Mouse (Mus musculus): ENCODE results near the gene Plac1.

Plac1 gene

GRCm38 (mm10) chrX:53114994-53115393 is 124.9 kb downstream of the Plac1 start:
- DNase-seq (ENCODE audit: extremely low spot score, low spot score) = no peak

GRCm38 (mm10) chrX:53110142-53110541 is 129.8 kb downstream of the Plac1 start:
- no peak for DNase-seq (ENCODE audit: extremely low spot score, low spot score)

- no peak for DNase-seq (ENCODE audit: extremely low spot score, low spot score)
These were observed 132.8 kb downstream of the Plac1 start for GRCm38 (mm10) chrX:53107127-53107526.

GRCm38 (mm10) chrX:53101165-53101564 is 138.7 kb downstream of the Plac1 start:
- DNase-seq (ENCODE audit: extremely low spot score, low spot score) = no peak

GRCm38 (mm10) chrX:53099951-53100350 is 140.0 kb downstream of the Plac1 start:
- no peak for DNase-seq (ENCODE audit: extremely low spot score, low spot score)

GRCm38 (mm10) chrX:53099266-53099665 is 140.6 kb downstream of the Plac1 start:
- no peak for DNase-seq (ENCODE audit: extremely low spot score, low spot score)

- DNase-seq (ENCODE audit: extremely low spot score, low spot score) = no peak
These were observed 141.6 kb downstream of the Plac1 start for GRCm38 (mm10) chrX:53098293-53098692.

GRCm38 (mm10) chrX:53097786-53098185 is 142.1 kb downstream of the Plac1 start:
- no peak for DNase-seq (ENCODE audit: extremely low spot score, low spot score)

GRCm38 (mm10) chrX:53093381-53093780 is 146.5 kb downstream of the Plac1 start:
- DNase-seq (ENCODE audit: extremely low spot score, low spot score) = no peak

GRCm38 (mm10) chrX:53088663-53089292 is 151.1 kb downstream of the Plac1 start:
- no peak for DNase-seq (ENCODE audit: extremely low spot score, low spot score)

- DNase-seq (ENCODE audit: extremely low spot score, low spot score) = no peak
These were observed 152.7 kb downstream of the Plac1 start for GRCm38 (mm10) chrX:53087202-53087601.

GRCm38 (mm10) chrX:53085559-53085958 is 154.4 kb downstream of the Plac1 start:
- DNase-seq (ENCODE audit: extremely low spot score, low spot score) = no peak

GRCm38 (mm10) chrX:53064406-53064805 is 175.5 kb downstream of the Plac1 start:
- no peak for DNase-seq (ENCODE audit: extremely low spot score, low spot score)

- no peak for DNase-seq (ENCODE audit: extremely low spot score, low spot score)
These were observed 180.4 kb downstream of the Plac1 start for GRCm38 (mm10) chrX:53059426-53060007.

- DNase-seq (ENCODE audit: extremely low spot score, low spot score) = peak; percentile 53
These were observed 181.2 kb downstream of the Plac1 start for GRCm38 (mm10) chrX:53058459-53059280.

GRCm38 (mm10) chrX:53057760-53058090 is 182.2 kb downstream of the Plac1 start:
- no peak for DNase-seq (ENCODE audit: extremely low spot score, low spot score)

GRCm38 (mm10) chrX:53057054-53057759 is 182.7 kb downstream of the Plac1 start:
- DNase-seq (ENCODE audit: extremely low spot score, low spot score) = peak; percentile 81

- DNase-seq (ENCODE audit: extremely low spot score, low spot score) = no peak
These were observed 183.3 kb downstream of the Plac1 start for GRCm38 (mm10) chrX:53056627-53057026.

- no peak for DNase-seq (ENCODE audit: extremely low spot score, low spot score)
These were observed 184.1 kb downstream of the Plac1 start for GRCm38 (mm10) chrX:53055771-53056170.

GRCm38 (mm10) chrX:53053885-53054284 is 186.0 kb downstream of the Plac1 start:
- no peak for DNase-seq (ENCODE audit: extremely low spot score, low spot score)

GRCm38 (mm10) chrX:53052652-53053500 is 187.0 kb downstream of the Plac1 start:
- peak; percentile 69 for DNase-seq (ENCODE audit: extremely low spot score, low spot score)

Measured in neural tube, embryonic 10.5 days (tissue).